Mouse (Mus musculus) hindbrain, embryonic 16.5 days (tissue): ENCODE results near the gene Rnf167. TPM values are rescaled to one million over a fixed set of nuclear protein-coding genes. Genes with fewer than 3 reads are reported as not detected.

ENCODE experiments used
- ATAC-seq: fragments of 200-750 bp; cut with Nextera tagmentation; 2 replicates; pipeline ENCODE4 v1.8.0; 2017; ENCODE audit warnings: moderate TSS enrichment, moderate library complexity
- H3K27ac ChIP-seq: fragments of 300-500 bp; sonication (generic); 2 replicates; pipeline ENCODE4 v1.5.1; 2014; ENCODE audit warnings: low read depth, mild to moderate bottlenecking, control low read depth, low read length, moderate library complexity
- H3K27me3 ChIP-seq: fragments of 300-500 bp; sonication (generic); replicated peaks from 2 replicates; pipeline ENCODE4 v1.6.1; 2014; ENCODE audit warnings: low read length; ENCODE audit not compliant: control insufficient read depth, insufficient read depth
- H3K36me3 ChIP-seq: fragments of 300-500 bp; sonication (generic); 2 replicates; pipeline ENCODE4 v1.6.1; 2014; ENCODE audit warnings: mild to moderate bottlenecking, low read length, moderate library complexity, mixed read lengths; ENCODE audit not compliant: control insufficient read depth, insufficient read depth
- H3K4me1 ChIP-seq: fragments of 300-500 bp; sonication (generic); 2 replicates; pipeline ENCODE4 v1.6.1; 2014; ENCODE audit warnings: low read depth, low read length; ENCODE audit not compliant: control insufficient read depth, insufficient read depth
- H3K4me2 ChIP-seq: fragments of 300-500 bp; sonication (generic); 2 replicates; pipeline ENCODE4 v1.6.1; 2014; ENCODE audit warnings: mild to moderate bottlenecking, low read length, control low read depth, moderate library complexity
- H3K4me3 ChIP-seq: fragments of 300-500 bp; sonication (generic); 2 replicates; pipeline ENCODE4 v1.5.1; 2014; ENCODE audit warnings: mild to moderate bottlenecking, low read length, control low read depth, moderate library complexity
- H3K9ac ChIP-seq: fragments of 300-500 bp; sonication (generic); 2 replicates; pipeline ENCODE4 v1.6.1; 2014; ENCODE audit warnings: low read depth, mild to moderate bottlenecking, control low read depth, low read length, moderate library complexity
- H3K9me3 ChIP-seq: fragments of 300-500 bp; sonication (generic); 2 replicates; pipeline ENCODE4 v1.6.1; 2014; ENCODE audit warnings: mild to moderate bottlenecking, low read length, moderate library complexity; ENCODE audit not compliant: control insufficient read depth
- WGBS: fragments of 180-500 bp; shearing (Covaris S2); extraction: QIAGEN DNeasy Blood & Tissue Kit; methylation state at CpG from one replicate; pipeline ENCODE4 v1.1.7; 2014; 5-methylcytosine and 5-hydroxymethylcytosine counted together
- polyA plus RNA-seq: library from polyadenylated mRNA; unstranded; fragments of >200 nt; fragmentation: Nextera tagmentation; extraction: Ambion mirVana; gene quantifications from 2 replicates; pipeline ENCODE4 v1.2.1, GENCODE M21; 2015

Rnf167 gene
- polyA plus RNA-seq, 1 experiment from 2014 or later: 110 TPM

DNA sequence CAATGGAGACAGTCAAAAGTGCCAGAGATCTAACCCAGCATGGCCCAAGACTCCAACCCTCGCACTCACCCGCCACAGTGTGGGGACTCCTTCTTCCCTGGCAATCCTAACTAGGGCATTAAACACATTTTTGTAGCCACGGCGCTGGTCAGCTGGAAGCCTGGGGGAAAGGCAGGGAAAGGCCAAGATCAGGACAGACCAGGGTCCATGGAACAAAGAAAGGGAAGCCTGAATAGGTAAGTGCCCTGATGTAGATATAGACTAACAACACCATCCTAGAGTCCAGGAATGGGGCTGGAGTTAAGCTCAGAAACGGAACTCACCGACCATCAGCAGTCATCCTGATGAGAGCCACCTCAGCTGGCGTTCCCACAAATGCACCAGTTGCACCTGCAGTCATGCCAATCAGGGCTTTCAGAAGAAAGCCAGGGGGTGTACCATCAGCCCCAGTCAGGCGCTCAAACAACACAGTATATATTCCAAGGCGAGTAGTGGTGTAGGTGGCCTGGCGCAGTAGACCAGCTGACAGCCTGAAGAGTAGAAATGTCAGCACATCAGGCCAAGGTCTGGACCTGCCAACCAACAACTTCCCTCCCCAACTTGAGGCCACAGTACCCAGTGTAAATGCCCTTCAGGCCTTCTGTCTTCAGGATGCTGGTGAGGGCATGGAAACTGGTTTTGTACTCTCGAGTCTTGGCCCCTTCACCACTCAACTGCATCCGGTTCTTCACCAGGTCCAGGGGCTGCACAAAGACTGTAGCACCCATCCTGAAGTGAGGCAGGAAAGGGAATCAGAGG, 1.4 kb upstream of the Rnf167 start:
- peaks cover 19% of the 10 kb centered on the region for H3K36me3 ChIP-seq
- no peak overlapping the region for H3K27ac ChIP-seq

GRCm38 (mm10) chr11:70646259-70646555, 828 bp upstream of the Rnf167 start:
- peak overlapping the region; percentile 85 for H3K9ac ChIP-seq
- peaks cover 23% of the 10 kb centered on the region for H3K36me3 ChIP-seq
- H3K4me3 ChIP-seq: peak overlapping the region; percentile 64
- H3K9me3 ChIP-seq: no peaks in the 10 kb centered on the region
- no peak for ATAC-seq
- peak overlapping the region; percentile 91 for H3K27ac ChIP-seq
- H3K4me1 ChIP-seq: peaks cover 25% of the 10 kb centered on the region
- H3K4me2 ChIP-seq: peak overlapping the region; percentile 64
- H3K27me3 ChIP-seq: no peaks in the 10 kb centered on the region
- 18% methylated on average over 3 of the region's 3 CpGs for WGBS

More for the DNA sequence above, 1.4 kb upstream of the Rnf167 start:
- WGBS: 91% methylated on average over 12 of the region's 12 CpGs
- Histone ChIP-seq H3K4me2 (peak overlapping the region; percentile 64), H3K4me1 (peaks cover 25% of the 10 kb centered on the region), H3K4me3 (peak overlapping the region; percentile 64), H3K9ac (peak overlapping the region; percentile 85), H3K9me3 (no peaks in the 10 kb centered on the region), H3K27me3 (no peaks in the 10 kb centered on the region)
- no peak for ATAC-seq

DNA sequence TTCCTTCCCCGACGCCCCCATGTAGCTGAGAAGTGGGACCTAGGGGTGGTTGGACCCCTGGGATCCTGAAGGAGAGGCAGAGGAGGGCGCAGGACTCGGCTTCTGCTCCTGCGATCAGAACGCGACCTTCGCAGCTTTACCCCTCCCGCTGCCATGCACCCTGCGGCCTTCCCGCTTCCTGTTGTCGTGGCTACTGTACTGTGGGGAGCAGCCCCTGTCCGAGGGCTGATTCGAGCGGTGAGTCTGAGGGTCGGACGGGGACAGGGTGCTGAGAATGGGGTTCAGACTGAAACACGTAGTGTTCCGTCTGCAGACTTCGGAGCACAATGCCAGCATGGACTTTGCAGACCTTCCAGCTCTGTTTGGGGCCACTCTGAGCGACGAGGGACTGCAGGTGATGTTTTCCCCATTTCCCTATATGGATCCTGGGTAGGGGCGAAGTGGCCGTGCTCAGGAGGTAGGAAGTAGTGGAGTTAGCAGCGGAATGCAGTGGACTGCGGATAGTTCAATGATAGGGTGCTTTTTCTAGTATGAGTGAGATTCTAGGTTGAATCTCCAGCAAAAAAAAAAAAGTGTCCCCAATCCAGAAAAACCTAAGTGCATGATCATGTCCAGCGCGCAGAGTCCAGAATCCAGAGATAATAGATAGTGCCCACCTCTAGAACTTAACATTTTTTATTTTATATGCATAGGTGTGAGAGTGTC, 833 bp downstream of the Rnf167 start:
- Histone ChIP-seq H3K27ac (peak overlapping the region; percentile 68), H3K36me3 (peaks cover 30% of the 10 kb centered on the region), H3K9me3 (no peaks in the 10 kb centered on the region), H3K9ac (peak overlapping the region; percentile 71), H3K4me2 (peak overlapping the region; percentile 94), H3K4me1 (peaks cover 36% of the 10 kb centered on the region), H3K4me3 (peak overlapping the region; percentile 64), H3K27me3 (no peaks in the 10 kb centered on the region)
- ATAC-seq: 0 out of 2 replicates have a peak, but pooled peaks have one; percentile 1
- WGBS: 6% methylated on average over 28 of the region's 28 CpGs

- Histone ChIP-seq H3K4me2 (peak overlapping the region; percentile 94), H3K27ac (no peak overlapping the region), H3K4me3 (peak overlapping the region; percentile 64), H3K9me3 (no peaks in the 10 kb centered on the region), H3K36me3 (peaks cover 27% of the 10 kb centered on the region), H3K27me3 (no peaks in the 10 kb centered on the region), H3K4me1 (peaks cover 40% of the 10 kb centered on the region), H3K9ac (peak overlapping the region; percentile 71)
- ATAC-seq: no peak
- 83% methylated on average over 4 of the region's 4 CpGs for WGBS
Observed at GRCm38 (mm10) chr11:70648512-70648911, 1.5 kb downstream of the Rnf167 start.

DNA sequence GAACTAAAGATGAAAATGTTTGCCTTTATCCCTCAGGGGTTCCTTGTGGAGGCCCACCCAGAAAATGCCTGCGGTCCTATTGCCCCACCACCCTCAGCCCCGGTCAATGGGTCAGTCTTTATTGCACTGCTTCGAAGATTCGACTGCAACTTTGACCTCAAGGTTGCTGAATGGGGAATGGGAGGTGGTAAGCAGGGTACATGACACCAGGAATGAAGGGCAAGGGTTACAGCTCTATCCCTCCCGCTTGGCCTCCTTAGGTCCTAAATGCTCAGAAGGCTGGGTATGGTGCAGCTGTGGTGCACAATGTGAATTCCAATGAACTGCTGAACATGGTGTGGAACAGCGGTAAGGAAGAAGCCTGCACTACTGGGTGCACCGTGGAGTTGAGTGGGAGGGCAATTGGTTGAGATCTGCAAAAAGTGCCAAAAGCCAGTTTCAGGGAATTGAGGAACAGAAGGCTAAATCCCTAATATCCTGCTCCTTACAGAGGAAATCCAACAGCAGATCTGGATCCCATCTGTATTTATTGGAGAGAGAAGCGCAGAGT, 2.2 kb downstream of the Rnf167 start:
- no peak overlapping the region for H3K27ac ChIP-seq
- ATAC-seq: no peak
- H3K4me3 ChIP-seq: no peak overlapping the region
- WGBS: 89% methylated on average over 8 of the region's 8 CpGs
- H3K9me3 ChIP-seq: no peaks in the 10 kb centered on the region
- H3K27me3 ChIP-seq: no peaks in the 10 kb centered on the region
- H3K9ac ChIP-seq: no peak overlapping the region
- peaks cover 26% of the 10 kb centered on the region for H3K36me3 ChIP-seq
- no peak overlapping the region for H3K4me2 ChIP-seq
- peaks cover 40% of the 10 kb centered on the region for H3K4me1 ChIP-seq

GRCm38 (mm10) chr11:70650322-70651175, 3.5 kb downstream of the Rnf167 start:
- H3K9ac ChIP-seq: no peak overlapping the region
- no peaks in the 10 kb centered on the region for H3K27me3 ChIP-seq
- H3K4me2 ChIP-seq: no peak overlapping the region
- H3K36me3 ChIP-seq: peaks cover 20% of the 10 kb centered on the region
- peaks cover 37% of the 10 kb centered on the region for H3K4me1 ChIP-seq
- 77% methylated on average over 12 of the region's 12 CpGs for WGBS
- H3K27ac ChIP-seq: no peak overlapping the region
- H3K9me3 ChIP-seq: no peaks in the 10 kb centered on the region
- H3K4me3 ChIP-seq: no peak overlapping the region
- no peak for ATAC-seq

DNA sequence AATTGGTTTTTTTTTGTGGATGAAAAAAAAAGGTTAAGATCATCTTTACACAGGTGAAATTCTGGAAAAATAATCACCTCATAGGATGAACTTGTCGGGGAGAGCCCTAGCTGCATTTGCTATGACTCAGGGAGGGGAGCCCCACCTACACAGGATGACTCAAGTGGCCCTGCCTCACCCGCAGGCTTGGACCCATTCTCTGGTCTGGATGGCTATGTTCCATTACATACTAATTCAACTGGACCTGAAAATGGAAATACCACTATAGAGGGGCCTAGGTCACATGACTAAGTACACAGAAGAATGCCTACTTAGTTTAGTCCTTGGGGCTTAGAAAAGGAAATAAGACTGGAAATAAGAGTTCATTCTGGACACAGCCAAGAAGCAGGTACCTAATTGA, 4.4 kb downstream of the Rnf167 start:
- Histone ChIP-seq H3K9me3 (no peaks in the 10 kb centered on the region), H3K4me3 (no peak overlapping the region), H3K36me3 (peaks cover 20% of the 10 kb centered on the region), H3K4me1 (peaks cover 37% of the 10 kb centered on the region), H3K27ac (no peak overlapping the region), H3K9ac (no peak overlapping the region), H3K4me2 (no peak overlapping the region), H3K27me3 (no peaks in the 10 kb centered on the region)
- WGBS: 85% methylated on average over 2 of the region's 2 CpGs
- no peak for ATAC-seq

- Histone ChIP-seq H3K27ac (no peak overlapping the region; the same call in 1 of the 2 replicates), H3K4me3 (peak overlapping the region; percentile 100), H3K4me1 (peaks cover 40% of the 10 kb centered on the region), H3K9ac (no peak overlapping the region; the same call in 1 of the 2 replicates), H3K4me2 (peak overlapping the region; percentile 64), H3K9me3 (no peaks in the 10 kb centered on the region), H3K27me3 (no peaks in the 10 kb centered on the region), H3K36me3 (peaks cover 20% of the 10 kb centered on the region)
- 72% methylated on average over 12 of the region's 12 CpGs for WGBS
- ATAC-seq: no peak
Observed at GRCm38 (mm10) chr11:70652029-70652883, 5.2 kb downstream of the Rnf167 start.
